Mouse (Mus musculus): ENCODE measurements at regions not wholly inside any gene's neighbourhood (a gene's known extent, or its start where the extent isn't known, plus 50 kb on each side); places are given as distances from the start of the nearest gene placed in this dataset.
A peak's percentile ranks its signal among the peaks of the same experiment; 100 is the strongest.

GRCm38 (mm10) chr2:51006818-51007217 lies 142.1 kb downstream of the Rnd3 start:
- H3K9me3 ChIP-seq (ENCODE audit: low read length): no peaks in the 10 kb centered on the region
- H3K4me1 ChIP-seq (ENCODE audit: insufficient read depth, low read depth, low read length): no peaks in the 10 kb centered on the region
- H3K36me3 ChIP-seq (ENCODE audit: insufficient read depth, low read length): no peaks in the 10 kb centered on the region
- DNase-seq (ENCODE audit: low spot score) (no peak), ATAC-seq (no peak)
- H3K4me2 ChIP-seq (replicated peaks; ENCODE audit: low read depth, low read length): no peak overlapping the region
- no peaks in the 10 kb centered on the region for H3K27me3 ChIP-seq (replicated peaks; ENCODE audit: insufficient read depth, low read length)
- 76% methylated on average over 3 of the region's 3 CpGs for WGBS
- no peak overlapping the region for H3K4me3 ChIP-seq (ENCODE audit: low read depth, low read length)
- no peak overlapping the region for H3K9ac ChIP-seq (replicated peaks; ENCODE audit: low read depth)
- no peak for TF ChIP-seq CTCF (IDR thresholded peaks at IDR 0.05)
- H3K27ac ChIP-seq (ENCODE audit: low read length): no peak overlapping the region

DNA sequence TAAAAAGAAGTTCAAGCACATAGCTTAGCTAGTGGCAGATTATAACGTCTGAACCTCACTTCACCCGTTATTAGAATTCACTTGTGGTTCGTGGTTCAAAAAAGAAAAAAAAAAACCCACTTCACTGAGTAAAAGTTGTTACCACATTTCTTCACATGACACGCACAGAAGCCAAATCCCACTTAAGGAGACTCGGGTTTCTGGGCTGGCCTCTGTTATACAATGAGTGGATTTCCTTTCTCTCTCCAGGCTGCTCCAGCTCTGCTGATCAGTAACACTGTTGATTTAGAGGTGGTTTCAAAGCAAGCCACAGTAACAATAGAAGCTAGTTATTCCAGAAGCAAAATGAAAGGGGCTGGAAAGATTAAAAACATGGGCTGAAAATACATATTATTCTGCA lies 147.4 kb downstream of the Rnd3 start:
- TF ChIP-seq EP300 (IDR thresholded peaks at IDR 0.05): no peak
- TF ChIP-seq CTCF (IDR thresholded peaks at IDR 0.05): no peak
- DNase-seq (ENCODE audit: low spot score) (peak; percentile 16), ATAC-seq (no peak)
- Histone ChIP-seq H3K27me3 (replicated peaks; ENCODE audit: insufficient read depth, low read length) (no peaks in the 10 kb centered on the region), H3K36me3 (ENCODE audit: insufficient read depth, low read length) (no peaks in the 10 kb centered on the region), H3K4me3 (ENCODE audit: low read depth, low read length) (no peak overlapping the region), H3K27ac (ENCODE audit: low read length) (no peak overlapping the region), H3K4me2 (replicated peaks; ENCODE audit: low read depth, low read length) (no peak overlapping the region), H3K4me1 (ENCODE audit: insufficient read depth, low read depth, low read length) (no peaks in the 10 kb centered on the region), H3K9ac (replicated peaks; ENCODE audit: low read depth) (no peak overlapping the region), H3K9me3 (ENCODE audit: low read length) (no peaks in the 10 kb centered on the region)
- 47% methylated on average over 5 of the region's 5 CpGs for WGBS

GRCm38 (mm10) chr2:50983883-50984410 lies 165.0 kb downstream of the Rnd3 start:
- Histone ChIP-seq H3K4me1 (ENCODE audit: insufficient read depth, low read depth, low read length) (no peaks in the 10 kb centered on the region), H3K4me2 (replicated peaks; ENCODE audit: low read depth, low read length) (no peak overlapping the region), H3K4me3 (ENCODE audit: low read depth, low read length) (no peak overlapping the region), H3K9me3 (ENCODE audit: low read length) (no peaks in the 10 kb centered on the region), H3K27me3 (replicated peaks; ENCODE audit: insufficient read depth, low read length) (no peaks in the 10 kb centered on the region), H3K9ac (replicated peaks; ENCODE audit: low read depth) (no peak overlapping the region), H3K36me3 (ENCODE audit: insufficient read depth, low read length) (no peaks in the 10 kb centered on the region), H3K27ac (ENCODE audit: low read length) (no peak overlapping the region)
- 70% methylated on average over 2 of the region's 2 CpGs for WGBS
- no peak for TF ChIP-seq EP300 (IDR thresholded peaks at IDR 0.05)
- TF ChIP-seq CTCF (IDR thresholded peaks at IDR 0.05): no peak
- no peak for ATAC-seq
- DNase-seq (ENCODE audit: low spot score): no peak

DNA sequence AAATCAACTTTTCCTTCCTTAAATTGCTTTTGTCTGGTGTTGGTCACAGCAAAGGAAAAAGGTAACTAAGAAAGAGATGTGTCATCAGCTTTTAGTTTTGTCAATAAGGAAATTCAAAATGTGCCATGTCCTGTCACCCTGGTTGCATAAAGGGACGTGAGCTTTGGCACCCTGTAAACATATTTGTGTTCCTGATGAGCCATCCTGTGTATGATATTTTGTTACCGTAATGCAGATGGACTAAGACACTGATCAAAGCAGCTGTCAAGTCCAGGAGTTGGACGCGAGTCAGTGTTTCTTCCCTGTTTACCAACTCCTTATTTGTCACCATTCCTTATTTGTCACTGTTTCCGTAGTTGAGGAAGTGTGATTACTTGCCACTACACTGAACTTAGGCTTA lies 166.3 kb downstream of the Rnd3 start:
- Histone ChIP-seq H3K4me1 (ENCODE audit: insufficient read depth, low read depth, low read length) (no peaks in the 10 kb centered on the region), H3K9me3 (ENCODE audit: low read length) (no peaks in the 10 kb centered on the region), H3K4me2 (replicated peaks; ENCODE audit: low read depth, low read length) (no peak overlapping the region), H3K4me3 (ENCODE audit: low read depth, low read length) (no peak overlapping the region), H3K27ac (ENCODE audit: low read length) (no peak overlapping the region), H3K27me3 (replicated peaks; ENCODE audit: insufficient read depth, low read length) (no peaks in the 10 kb centered on the region), H3K36me3 (ENCODE audit: insufficient read depth, low read length) (no peaks in the 10 kb centered on the region), H3K9ac (replicated peaks; ENCODE audit: low read depth) (no peak overlapping the region)
- no peak for ATAC-seq
- 48% methylated on average over 5 of the region's 5 CpGs for WGBS
- DNase-seq (ENCODE audit: low spot score): no peak
- TF ChIP-seq EP300 (IDR thresholded peaks at IDR 0.05): no peak
- no peak for TF ChIP-seq CTCF (IDR thresholded peaks at IDR 0.05)

GRCm38 (mm10) chr2:50978356-50978755 lies 170.6 kb downstream of the Rnd3 start:
- Histone ChIP-seq H3K36me3 (ENCODE audit: insufficient read depth, low read length) (no peaks in the 10 kb centered on the region), H3K4me3 (ENCODE audit: low read depth, low read length) (no peak overlapping the region), H3K27me3 (replicated peaks; ENCODE audit: insufficient read depth, low read length) (no peaks in the 10 kb centered on the region), H3K4me2 (replicated peaks; ENCODE audit: low read depth, low read length) (no peak overlapping the region), H3K27ac (ENCODE audit: low read length) (no peak overlapping the region), H3K4me1 (ENCODE audit: insufficient read depth, low read depth, low read length) (no peaks in the 10 kb centered on the region), H3K9ac (replicated peaks; ENCODE audit: low read depth) (no peak overlapping the region), H3K9me3 (ENCODE audit: low read length) (no peaks in the 10 kb centered on the region)
- ATAC-seq (no peak), DNase-seq (ENCODE audit: low spot score) (no peak)
- 76% methylated on average over 1 of the region's 1 CpGs for WGBS
- TF ChIP-seq EP300 (IDR thresholded peaks at IDR 0.05): no peak
- TF ChIP-seq CTCF (IDR thresholded peaks at IDR 0.05): no peak

- no peak overlapping the region for H3K4me3 ChIP-seq (ENCODE audit: low read depth, low read length)
- H3K36me3 ChIP-seq (ENCODE audit: insufficient read depth, low read length): no peaks in the 10 kb centered on the region
- no peak overlapping the region for H3K9ac ChIP-seq (replicated peaks; ENCODE audit: low read depth)
- H3K4me2 ChIP-seq (replicated peaks; ENCODE audit: low read depth, low read length): 0 out of 2 replicates have a peak overlapping the region, but pooled peaks have one; percentile 22
- no peak overlapping the region for H3K27ac ChIP-seq (ENCODE audit: low read length)
- TF ChIP-seq EP300 (IDR thresholded peaks at IDR 0.05) (no peak), CTCF (IDR thresholded peaks at IDR 0.05) (no peak)
- WGBS: 23% methylated on average over 14 of the region's 14 CpGs
- no peaks in the 10 kb centered on the region for H3K9me3 ChIP-seq (ENCODE audit: low read length)
- DNase-seq (ENCODE audit: low spot score) (peak; percentile 42), ATAC-seq (no peak)
- H3K4me1 ChIP-seq (ENCODE audit: insufficient read depth, low read depth, low read length): no peaks in the 10 kb centered on the region
- H3K27me3 ChIP-seq (replicated peaks; ENCODE audit: insufficient read depth, low read length): no peaks in the 10 kb centered on the region
Measured at GRCm38 (mm10) chr2:50971131-50971825, 177.6 kb downstream of the Rnd3 start.

Measured in lung, postnatal 0 days (tissue).